Mouse (Mus musculus) liver, postnatal 0 days (tissue): ENCODE data around the gene Oxsm.

Source experiments
- CTCF ChIP-seq: sonication (generic); IDR thresholded peaks from 2 replicates; pipeline ENCODE4 v1.5.1; 2016; ENCODE audit warnings: antibody characterized with exemption, low read depth
- EP300 ChIP-seq: IDR thresholded peaks from 2 replicates; pipeline ENCODE4 v1.6.1; 2016; ENCODE audit warnings: antibody characterized with exemption, low read depth, mild to moderate bottlenecking

- TF ChIP-seq CTCF, result no peak
- TF ChIP-seq EP300, result no peak
Observed at GRCm38 (mm10) chr14:16233515-16233914, 16.1 kb downstream of the Oxsm start.
